Mouse (Mus musculus) bone marrow macrophage, adult 2 months (primary cell): ENCODE data around the gene Rab3c.

ENCODE experiments used
- CTCF ChIP-seq: IDR thresholded peaks from 2 replicates; pipeline ENCODE4 v1.5.1; 2012; ENCODE audit warnings: low read depth, mild to moderate bottlenecking, low read length, moderate library complexity
- POLR2A ChIP-seq: IDR thresholded peaks from 2 replicates; pipeline ENCODE4 v1.6.1; 2012; ENCODE audit warnings: mild to moderate bottlenecking, low read depth, low read length, borderline replicate concordance

GRCm38 (mm10) chr13:110251453-110251852, 29.3 kb downstream of the Rab3c start:
- TF ChIP-seq POLR2A (no peak), CTCF (no peak)
